Mouse (Mus musculus) heart, adult 2 months (tissue): Measurements from ENCODE around the gene Gm48551.

Source experiments
- CTCF ChIP-seq: fragments of 200-600 bp; IDR thresholded peaks from 2 replicates; pipeline ENCODE4 v1.8.1; 2022; ENCODE audit warnings: antibody characterized with exemption, mild to moderate bottlenecking, moderate library complexity
- POLR2A ChIP-seq: fragments of 200-500 bp; IDR thresholded peaks from 2 replicates; pipeline ENCODE4 v1.6.1; 2011; ENCODE audit warnings: mild to moderate bottlenecking, low read depth, low read length, control low read depth; ENCODE audit not compliant: insufficient read depth

DNA sequence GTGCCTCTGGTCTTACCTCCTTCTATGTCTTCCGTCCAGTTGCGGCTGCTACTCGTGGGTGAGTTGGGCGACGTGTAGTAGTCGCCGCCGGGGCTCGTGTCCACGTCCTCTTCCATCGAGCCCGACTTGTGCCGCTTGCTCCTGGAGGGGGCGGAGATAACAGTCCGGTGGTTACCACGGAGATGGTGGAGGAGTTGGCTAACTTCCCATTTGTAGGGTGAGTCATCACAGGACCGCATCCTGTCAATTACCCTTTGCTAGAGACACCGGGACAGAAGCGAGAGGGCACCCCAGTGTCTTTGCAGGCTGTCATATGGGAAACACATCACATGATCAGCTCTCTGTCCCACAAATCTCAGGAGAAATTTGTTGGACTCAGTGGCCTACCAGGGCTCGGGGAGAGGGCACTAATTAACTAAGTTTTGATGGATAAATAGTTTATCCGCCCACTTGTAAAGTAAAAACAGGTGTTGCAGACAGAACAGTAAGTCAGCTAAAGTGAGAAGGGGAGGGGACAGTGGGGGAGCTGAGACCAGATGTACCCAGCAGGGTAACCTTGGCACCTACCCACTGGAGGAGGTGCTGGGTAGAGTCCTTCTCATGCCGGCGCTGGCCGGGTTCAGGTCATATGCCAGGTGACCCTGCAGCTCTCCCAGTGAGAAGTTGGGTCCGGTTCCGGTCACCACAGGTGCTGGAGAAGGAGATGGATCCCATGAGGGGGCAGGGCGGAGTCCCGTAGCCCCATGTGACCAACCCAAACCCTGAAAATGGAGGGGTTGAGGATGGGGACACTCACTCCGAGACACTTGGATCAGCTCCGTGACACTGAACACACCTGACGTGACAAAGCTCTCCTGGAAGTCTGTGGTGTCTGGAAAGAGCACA lies 23.5 kb downstream of the Gm48551 start:
- TF ChIP-seq CTCF (peak; percentile 26), POLR2A (0 out of 2 replicates have a peak, but pooled peaks have one; percentile 42)
